Mouse (Mus musculus): ENCODE measurements around the gene Inava. TPM values are rescaled to one million over a fixed set of nuclear protein-coding genes. Genes with fewer than 3 reads are reported as not detected.

Inava gene
- polyA plus RNA-seq, 1 experiment from 2014 or later, result 1.0 TPM

DNA sequence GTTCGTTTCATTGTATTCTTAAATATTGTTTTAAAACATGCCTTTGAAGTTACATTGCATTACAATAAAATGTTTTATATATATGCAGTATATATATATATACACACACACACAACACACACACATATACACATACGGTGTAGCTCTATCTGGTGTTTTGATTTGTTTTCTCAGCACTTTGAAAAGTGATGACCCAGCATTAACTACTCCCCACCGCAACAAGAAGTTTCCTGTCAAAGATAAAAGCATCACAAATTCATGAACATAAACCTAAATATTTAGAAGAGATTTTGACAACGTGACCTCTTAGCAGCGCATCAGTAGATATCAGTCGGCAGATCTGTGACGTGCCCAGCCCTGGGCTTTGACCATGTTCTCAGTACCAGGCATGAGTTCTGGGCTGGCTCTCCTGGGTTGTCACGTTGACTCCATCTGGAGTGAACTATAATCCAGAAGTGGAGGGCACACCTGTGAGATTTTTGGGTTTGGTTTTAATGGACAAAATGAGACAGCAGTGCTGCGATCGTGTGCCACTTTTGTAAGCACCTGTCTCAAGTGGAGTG lies 20.5 kb upstream of the Inava start:
- no peak overlapping the region for H3K9ac ChIP-seq
- 66% methylated on average over 10 of the region's 10 CpGs for WGBS (ENCODE audit: insufficient replicate concordance)
- ATAC-seq, result no peak
- H3K4me3 ChIP-seq, result no peak overlapping the region
- no peaks in the 10 kb centered on the region for H3K36me3 ChIP-seq
- H3K4me2 ChIP-seq, result no peak overlapping the region
- H3K9me3 ChIP-seq (replicated peaks), result no peaks in the 10 kb centered on the region
- H3K27me3 ChIP-seq (replicated peaks), result peaks cover 50% of the 10 kb centered on the region
- H3K4me1 ChIP-seq, result 0 out of 2 replicates have a peak, but pooled peaks cover 6% of the 10 kb centered on the region
- no peak overlapping the region for H3K27ac ChIP-seq

DNA sequence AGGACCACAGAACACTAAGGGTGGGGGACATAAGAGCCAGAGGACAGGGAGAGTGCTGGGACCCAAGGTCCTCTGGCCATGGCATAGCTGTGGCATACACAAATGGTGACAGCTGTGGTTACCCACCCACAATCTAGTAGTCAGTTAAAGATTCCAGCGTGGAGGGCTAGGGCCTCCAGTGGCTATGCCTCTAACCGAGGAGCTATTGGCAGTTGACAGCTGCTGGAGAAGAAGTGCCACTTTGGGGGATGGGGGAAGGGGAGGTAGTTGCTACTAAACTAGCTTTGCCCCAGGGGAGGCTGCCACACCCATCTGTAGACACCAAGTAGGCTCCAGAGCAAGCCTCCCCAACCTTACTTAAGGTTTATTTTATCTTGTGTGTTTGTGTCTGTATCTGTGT lies 19.4 kb upstream of the Inava start:
- 8% methylated on average over 2 of the region's 2 CpGs for WGBS (ENCODE audit: insufficient replicate concordance)
- Histone ChIP-seq H3K4me1 (0 out of 2 replicates have a peak, but pooled peaks cover 6% of the 10 kb centered on the region), H3K4me2 (no peak overlapping the region), H3K9me3 (replicated peaks) (no peaks in the 10 kb centered on the region), H3K9ac (no peak overlapping the region), H3K27me3 (replicated peaks) (peaks cover 39% of the 10 kb centered on the region), H3K4me3 (no peak overlapping the region), H3K36me3 (no peaks in the 10 kb centered on the region), H3K27ac (no peak overlapping the region)
- no peak for ATAC-seq

DNA sequence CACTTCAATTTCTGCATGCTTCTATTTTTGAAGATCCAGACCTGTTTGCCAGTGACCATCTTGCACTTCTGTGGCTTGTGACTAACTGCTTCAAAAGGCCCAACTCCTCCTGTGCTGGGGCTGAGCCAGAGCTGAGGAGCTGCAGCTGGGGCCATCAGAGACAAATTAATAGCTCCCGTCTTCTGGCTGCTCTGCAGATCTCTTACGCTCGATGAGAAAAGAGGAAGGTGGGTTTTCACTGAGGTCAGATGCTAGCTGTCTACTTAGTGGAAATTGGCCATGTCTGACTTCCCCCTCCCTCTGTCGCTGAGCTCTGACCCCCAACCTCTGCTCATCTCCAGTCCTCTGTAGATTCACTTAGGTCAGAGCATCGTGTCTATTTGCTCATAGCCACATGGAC lies 15.6 kb upstream of the Inava start:
- Histone ChIP-seq H3K4me3 (no peak overlapping the region), H3K9ac (no peak overlapping the region), H3K27me3 (replicated peaks) (peaks cover 4% of the 10 kb centered on the region; the same call in 1 of the 2 replicates), H3K4me1 (no peaks in the 10 kb centered on the region), H3K27ac (no peak overlapping the region), H3K4me2 (no peak overlapping the region), H3K36me3 (no peaks in the 10 kb centered on the region), H3K9me3 (replicated peaks) (no peaks in the 10 kb centered on the region)
- WGBS (ENCODE audit: insufficient replicate concordance), result 16% methylated on average over 5 of the region's 5 CpGs
- no peak for ATAC-seq

DNA sequence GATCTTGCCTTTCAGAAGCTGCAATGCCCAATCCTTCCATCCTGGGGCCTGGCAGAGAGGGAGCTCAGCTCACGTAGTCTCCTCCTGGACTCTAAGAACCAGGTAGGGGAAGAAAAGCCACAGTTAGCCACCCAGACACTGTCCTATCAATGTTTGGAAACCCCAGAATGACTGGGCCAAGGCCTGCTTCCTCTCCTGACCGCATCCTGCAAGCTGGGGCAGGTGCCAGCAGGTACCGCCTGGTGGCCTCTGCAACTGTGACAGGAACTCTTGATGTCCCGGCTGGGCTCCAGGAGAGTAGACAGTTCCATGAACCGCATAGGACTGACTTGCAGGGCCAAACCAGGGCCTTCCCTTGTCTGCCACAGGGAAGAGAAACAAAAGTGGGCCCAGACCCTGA lies 13.3 kb upstream of the Inava start:
- Histone ChIP-seq H3K4me1 (no peaks in the 10 kb centered on the region), H3K27me3 (replicated peaks) (peaks cover 4% of the 10 kb centered on the region; the same call in 1 of the 2 replicates), H3K4me2 (no peak overlapping the region), H3K36me3 (no peaks in the 10 kb centered on the region), H3K9ac (no peak overlapping the region), H3K27ac (no peak overlapping the region), H3K9me3 (replicated peaks) (no peaks in the 10 kb centered on the region), H3K4me3 (no peak overlapping the region)
- WGBS (ENCODE audit: insufficient replicate concordance), result 66% methylated on average over 5 of the region's 5 CpGs
- ATAC-seq, result no peak

DNA sequence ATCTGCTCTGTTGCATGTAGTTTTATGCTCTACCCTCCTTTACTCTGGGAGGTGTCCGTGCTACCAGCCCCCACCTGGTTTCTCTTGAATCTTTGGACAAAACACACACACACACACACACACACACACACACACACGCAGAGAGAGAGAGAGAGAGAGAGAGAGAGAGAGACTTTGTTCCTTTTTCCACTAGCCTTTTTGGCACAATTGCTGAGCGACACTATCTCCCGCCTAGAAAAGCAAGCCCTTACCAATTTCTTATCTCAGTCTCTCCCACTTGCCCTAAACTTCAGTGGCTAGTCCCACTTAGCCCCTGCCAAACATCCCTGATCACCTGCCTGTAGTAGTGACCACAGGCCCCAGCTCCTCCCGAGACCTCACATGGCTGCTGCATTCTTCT lies 10.4 kb upstream of the Inava start:
- 63% methylated on average over 4 of the region's 5 CpGs for WGBS (ENCODE audit: insufficient replicate concordance)
- Histone ChIP-seq H3K4me2 (no peak overlapping the region), H3K9me3 (replicated peaks) (no peaks in the 10 kb centered on the region), H3K4me1 (no peaks in the 10 kb centered on the region), H3K9ac (no peak overlapping the region), H3K27me3 (replicated peaks) (no peaks in the 10 kb centered on the region; the same call in 1 of the 2 replicates), H3K36me3 (no peaks in the 10 kb centered on the region), H3K27ac (no peak overlapping the region), H3K4me3 (no peak overlapping the region)
- no peak for ATAC-seq

DNA sequence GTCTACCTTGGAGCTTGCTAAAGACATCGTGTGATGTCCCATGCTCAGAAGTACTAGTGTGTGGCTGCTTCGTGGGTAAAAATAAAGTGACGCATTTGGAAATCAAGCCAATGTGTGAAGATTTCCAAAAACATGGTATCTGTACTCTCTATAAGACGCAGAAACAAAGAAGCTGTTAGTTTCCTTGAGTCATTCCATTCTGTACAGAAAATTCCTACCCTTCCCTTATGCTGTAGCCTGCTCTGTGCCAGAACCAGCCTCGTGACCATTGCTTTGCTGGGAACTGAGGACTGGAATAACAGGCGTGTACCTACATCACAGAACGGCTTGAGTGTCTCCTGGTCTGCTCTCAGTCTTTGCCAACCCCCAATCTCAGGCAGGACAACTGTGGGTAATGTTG lies 7.7 kb upstream of the Inava start:
- H3K27ac ChIP-seq, result no peak overlapping the region
- no peak overlapping the region for H3K4me3 ChIP-seq
- no peaks in the 10 kb centered on the region for H3K36me3 ChIP-seq
- H3K27me3 ChIP-seq (replicated peaks), result peaks cover 9% of the 10 kb centered on the region
- ATAC-seq, result no peak
- no peak overlapping the region for H3K9ac ChIP-seq
- no peaks in the 10 kb centered on the region for H3K9me3 ChIP-seq (replicated peaks)
- H3K4me1 ChIP-seq, result no peaks in the 10 kb centered on the region
- WGBS (ENCODE audit: insufficient replicate concordance), result 60% methylated on average over 7 of the region's 7 CpGs
- no peak overlapping the region for H3K4me2 ChIP-seq

DNA sequence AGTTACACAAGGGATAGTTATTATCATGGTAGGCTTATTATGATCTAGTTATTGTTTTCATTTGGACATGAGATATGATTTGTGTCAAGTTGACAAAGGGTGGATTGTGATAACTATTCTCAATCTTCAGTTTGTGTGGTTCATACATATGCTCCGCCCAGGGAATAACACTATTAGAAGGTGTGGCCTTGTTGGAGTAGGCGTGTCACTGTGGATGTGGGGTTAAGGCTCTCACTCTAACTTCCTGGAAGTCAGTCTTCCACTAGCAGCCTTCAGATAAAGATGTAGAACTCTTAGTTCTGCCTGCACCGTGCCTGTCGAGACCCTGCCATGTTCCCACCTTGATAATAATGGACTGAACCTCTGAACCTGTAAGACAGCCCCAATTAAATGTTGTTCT lies 4.4 kb upstream of the Inava start:
- no peak for ATAC-seq

DNA sequence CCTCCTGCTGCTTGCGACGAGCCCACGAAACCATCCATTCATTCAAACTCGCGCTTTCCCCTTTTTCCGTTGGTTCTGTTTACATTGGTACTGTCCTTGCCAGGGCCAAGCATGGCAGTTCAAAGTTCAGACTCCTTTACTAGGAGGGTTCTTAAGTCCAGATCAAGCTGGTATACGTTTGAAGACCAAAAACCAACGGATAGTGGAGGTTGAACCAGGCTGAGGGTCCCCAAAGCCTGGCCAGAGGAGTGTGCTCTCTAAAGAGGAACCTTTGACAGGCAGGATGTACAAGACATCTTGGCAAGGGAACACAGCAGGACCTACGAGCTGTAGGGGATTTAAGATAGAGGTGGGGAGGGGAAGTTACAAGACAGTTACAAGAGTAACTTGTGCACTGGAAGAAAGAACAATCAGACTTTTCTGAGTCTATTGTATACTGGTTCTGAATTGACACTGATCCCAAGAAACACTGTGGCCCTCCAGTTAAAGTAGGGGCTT lies 580 bp upstream of the Inava start:
- Histone ChIP-seq H3K4me1 (peaks cover 29% of the 10 kb centered on the region), H3K4me2 (peak overlapping the region; percentile 70), H3K36me3 (no peaks in the 10 kb centered on the region), H3K4me3 (peak overlapping the region; percentile 54), H3K9ac (peak overlapping the region; percentile 23; the same call in 1 of the 2 replicates), H3K27me3 (replicated peaks) (peaks cover 81% of the 10 kb centered on the region), H3K9me3 (replicated peaks) (no peaks in the 10 kb centered on the region), H3K27ac (no peak overlapping the region)
- WGBS (ENCODE audit: insufficient replicate concordance), result 3% methylated on average over 9 of the region's 9 CpGs
- ATAC-seq, result 0 out of 2 replicates have a peak, but pooled peaks have one; percentile 19

More for the DNA sequence above, 4.4 kb upstream of the Inava start:
- H3K27me3 ChIP-seq (replicated peaks), result peaks cover 42% of the 10 kb centered on the region
- no peak overlapping the region for H3K4me2 ChIP-seq
- H3K9ac ChIP-seq, result no peak overlapping the region
- H3K4me3 ChIP-seq, result no peak overlapping the region
- 55% methylated on average over 4 of the region's 4 CpGs for WGBS (ENCODE audit: insufficient replicate concordance)
- no peak overlapping the region for H3K27ac ChIP-seq
- H3K9me3 ChIP-seq (replicated peaks), result no peaks in the 10 kb centered on the region
- no peaks in the 10 kb centered on the region for H3K36me3 ChIP-seq
- peaks cover 12% of the 10 kb centered on the region for H3K4me1 ChIP-seq

DNA sequence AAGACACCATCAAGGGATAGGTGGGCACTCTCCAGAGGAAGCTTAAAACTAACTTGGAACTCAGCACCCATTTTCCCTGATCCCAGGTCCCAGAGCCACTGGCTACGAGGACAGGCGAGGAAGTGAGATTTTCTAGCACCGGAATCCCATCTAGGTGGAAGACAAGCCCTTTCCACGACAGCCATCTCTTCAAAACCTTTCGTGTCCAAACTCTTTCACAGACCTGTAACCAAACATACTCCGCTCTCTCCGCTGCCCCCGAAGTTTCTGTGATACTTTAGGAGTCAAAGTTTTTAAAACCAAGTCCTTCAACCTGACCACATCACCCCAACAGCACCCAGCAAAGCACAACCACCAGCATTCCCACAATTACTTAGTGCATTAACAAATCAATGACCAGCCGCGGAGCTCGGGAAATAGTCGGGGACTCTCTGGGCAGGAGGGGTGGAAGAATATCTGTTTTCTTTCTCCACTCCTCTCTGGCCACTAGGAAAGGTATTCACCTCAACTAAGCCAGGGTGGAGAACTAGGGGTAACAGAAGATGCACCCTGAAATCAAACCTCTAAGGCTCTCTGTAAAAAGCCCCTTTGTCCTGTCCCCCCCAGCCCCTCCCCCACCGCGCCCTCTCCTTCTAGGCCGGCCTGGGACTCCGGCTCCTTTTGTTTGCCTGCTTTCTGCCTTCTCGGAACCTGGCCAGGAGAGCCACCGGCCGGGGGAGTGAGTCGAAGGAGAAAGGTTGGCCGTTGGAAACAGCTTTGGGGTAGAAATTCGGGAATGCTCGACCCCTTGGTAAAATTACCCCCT lies 876 bp downstream of the Inava start:
- Histone ChIP-seq H3K9ac (no peak overlapping the region), H3K4me3 (peak overlapping the region; percentile 54), H3K4me2 (peak overlapping the region; percentile 70), H3K4me1 (peaks cover 44% of the 10 kb centered on the region), H3K27me3 (replicated peaks) (peaks cover 95% of the 10 kb centered on the region), H3K9me3 (replicated peaks) (no peaks in the 10 kb centered on the region), H3K36me3 (no peaks in the 10 kb centered on the region), H3K27ac (no peak overlapping the region)
- ATAC-seq, result no peak
- 5% methylated on average over 23 of the region's 23 CpGs for WGBS (ENCODE audit: insufficient replicate concordance)

DNA sequence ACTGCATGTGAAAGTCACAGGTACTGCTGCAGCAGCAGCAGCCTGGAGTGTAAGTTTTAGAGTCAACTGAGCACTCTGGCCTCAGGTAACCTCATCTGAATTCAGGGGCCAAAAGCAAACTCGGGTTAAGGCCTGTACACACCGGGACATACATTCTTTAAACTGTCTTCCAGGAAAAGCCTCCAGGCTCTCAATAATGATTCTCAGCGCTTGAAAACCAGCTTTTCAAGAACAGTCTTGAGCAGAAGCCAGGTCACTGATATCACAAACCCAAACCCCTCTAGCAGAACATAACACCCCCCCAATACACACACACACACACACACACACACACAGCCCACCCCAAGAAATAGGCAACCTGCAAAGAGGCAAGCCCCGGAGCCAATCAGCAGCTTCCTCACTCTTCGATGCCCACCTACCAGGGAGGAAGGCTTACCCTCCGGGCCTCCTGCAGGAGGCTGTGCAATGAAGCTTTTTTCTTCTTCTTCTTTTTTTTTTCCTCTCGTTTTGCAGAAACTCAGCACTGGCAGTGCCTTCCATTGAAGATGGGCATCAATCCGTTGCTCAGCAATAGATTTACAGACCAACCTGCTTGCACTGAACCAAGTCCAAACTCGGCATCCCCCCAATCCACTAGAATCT lies 1.7 kb downstream of the Inava start:
- Histone ChIP-seq H3K9me3 (replicated peaks) (no peaks in the 10 kb centered on the region), H3K4me1 (peaks cover 50% of the 10 kb centered on the region), H3K27ac (no peak overlapping the region), H3K4me3 (no peak overlapping the region), H3K27me3 (replicated peaks) (peaks cover 98% of the 10 kb centered on the region), H3K9ac (no peak overlapping the region), H3K4me2 (peak overlapping the region; percentile 70; the same call in 1 of the 2 replicates), H3K36me3 (no peaks in the 10 kb centered on the region)
- WGBS (ENCODE audit: insufficient replicate concordance), result 6% methylated on average over 9 of the region's 9 CpGs
- no peak for ATAC-seq

DNA sequence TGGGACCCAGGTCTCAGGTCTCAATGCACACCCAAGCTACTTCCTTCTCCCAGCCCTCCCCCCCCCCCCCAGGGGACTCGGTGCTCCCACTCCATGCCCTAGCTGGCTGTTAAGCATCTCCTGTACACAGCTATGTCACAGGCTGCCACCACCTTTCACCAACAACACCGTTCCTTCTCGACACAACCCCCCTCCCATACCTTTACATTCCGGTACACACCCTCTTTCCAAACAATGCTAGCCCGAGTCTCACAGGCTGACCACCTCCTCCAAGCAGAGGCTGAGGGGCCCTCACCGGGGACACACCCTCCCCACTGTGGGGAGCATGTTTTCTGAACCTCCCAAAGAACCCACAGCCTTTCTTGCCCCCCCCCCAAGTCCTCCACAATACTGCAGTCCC lies 2.5 kb downstream of the Inava start:
- 17% methylated on average over 6 of the region's 6 CpGs for WGBS (ENCODE audit: insufficient replicate concordance)
- no peaks in the 10 kb centered on the region for H3K36me3 ChIP-seq
- H3K4me1 ChIP-seq, result peaks cover 50% of the 10 kb centered on the region
- H3K4me2 ChIP-seq, result no peak overlapping the region
- no peak for ATAC-seq
- H3K4me3 ChIP-seq, result no peak overlapping the region
- H3K9me3 ChIP-seq (replicated peaks), result no peaks in the 10 kb centered on the region
- no peak overlapping the region for H3K9ac ChIP-seq
- peaks cover 96% of the 10 kb centered on the region for H3K27me3 ChIP-seq (replicated peaks)
- H3K27ac ChIP-seq, result no peak overlapping the region

DNA sequence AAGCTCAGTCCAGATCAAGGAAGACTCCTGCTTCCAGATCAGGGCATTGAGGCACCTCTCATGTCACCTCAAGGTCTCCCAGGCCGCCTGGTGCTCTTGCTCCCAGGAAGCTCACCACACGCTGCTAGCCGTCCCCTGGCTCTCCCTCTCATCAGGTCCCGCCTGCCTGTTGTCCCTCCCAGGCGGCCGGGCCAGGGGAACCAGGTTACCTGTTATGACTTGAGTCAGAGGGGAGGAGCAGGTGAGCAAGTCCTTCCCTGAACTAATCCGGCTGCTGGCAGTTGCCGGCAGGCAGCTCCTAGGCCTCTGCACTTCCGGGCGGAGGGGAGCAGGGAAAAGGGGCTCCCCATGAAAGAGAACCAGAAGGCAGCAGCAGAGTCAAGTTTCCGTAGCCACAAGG lies 3.9 kb downstream of the Inava start:
- Histone ChIP-seq H3K4me2 (no peak overlapping the region), H3K36me3 (no peaks in the 10 kb centered on the region), H3K4me1 (peaks cover 50% of the 10 kb centered on the region), H3K27me3 (replicated peaks) (peaks cover 89% of the 10 kb centered on the region), H3K27ac (no peak overlapping the region), H3K9ac (no peak overlapping the region), H3K4me3 (no peak overlapping the region), H3K9me3 (replicated peaks) (no peaks in the 10 kb centered on the region)
- ATAC-seq, result no peak
- 37% methylated on average over 11 of the region's 11 CpGs for WGBS (ENCODE audit: insufficient replicate concordance)

All from liver, embryonic 12.5 days (tissue).